Mouse (Mus musculus) ovary, postnatal 14 days (tissue): ENCODE results near the gene Gm5134.

Experiments
- DNase-seq: peaks from one replicate; pipeline ENCODE4 v3.0.0; 2022; ENCODE audit warnings: low spot score

Gene Gm5134

DNA sequence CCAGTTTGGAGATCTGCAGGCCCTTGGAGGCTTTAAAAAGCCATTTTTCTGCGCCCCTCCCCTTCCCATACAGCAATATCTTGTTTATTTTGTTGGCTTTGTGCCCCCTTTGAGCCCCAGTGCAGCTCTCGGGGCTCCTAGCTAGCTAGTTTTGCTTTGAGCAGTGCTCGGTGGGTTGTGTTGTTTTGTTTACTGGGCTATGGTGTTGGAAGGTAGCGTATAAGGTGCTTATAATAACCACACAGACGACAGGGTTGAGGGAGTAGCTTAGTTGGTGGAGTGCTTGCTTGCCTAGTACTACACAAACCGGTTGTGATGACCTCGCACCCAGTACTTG, 78.8 kb downstream of the Gm5134 start:
- no peak for DNase-seq

DNA sequence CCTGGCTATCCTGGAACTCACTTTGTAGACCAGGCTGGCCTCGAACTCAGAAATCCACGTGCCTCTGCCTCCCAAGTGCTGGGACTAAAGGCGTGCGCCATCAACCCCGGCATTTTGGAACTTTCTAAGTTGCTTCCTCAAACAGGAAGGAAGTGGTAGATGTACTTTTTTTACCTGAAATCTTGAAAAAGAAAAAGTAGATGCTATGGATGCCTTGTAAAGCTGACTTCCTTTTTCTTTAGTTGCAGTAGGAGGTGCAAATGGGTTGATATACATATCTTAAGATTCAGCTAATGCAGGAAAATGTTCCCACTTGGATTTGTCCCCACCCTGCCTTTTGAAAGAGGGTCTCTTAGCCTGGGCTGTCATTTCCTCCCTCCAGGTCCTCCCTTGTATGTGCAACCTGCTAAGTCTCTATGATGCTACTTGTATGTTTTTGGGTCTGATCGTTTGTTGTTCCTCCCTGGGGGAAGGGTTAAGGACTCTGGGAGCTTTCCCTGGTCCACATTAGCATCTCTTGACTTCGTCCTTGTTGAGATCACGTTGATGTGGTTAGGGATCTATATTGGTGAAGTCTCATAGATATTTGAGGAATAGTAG, 79.8 kb downstream of the Gm5134 start:
- DNase-seq, result no peak

GRCm38 (mm10) chr10:76035277-76035676, 81.0 kb downstream of the Gm5134 start:
- DNase-seq, result no peak

GRCm38 (mm10) chr10:76036962-76037361, 82.6 kb downstream of the Gm5134 start:
- no peak for DNase-seq

DNA sequence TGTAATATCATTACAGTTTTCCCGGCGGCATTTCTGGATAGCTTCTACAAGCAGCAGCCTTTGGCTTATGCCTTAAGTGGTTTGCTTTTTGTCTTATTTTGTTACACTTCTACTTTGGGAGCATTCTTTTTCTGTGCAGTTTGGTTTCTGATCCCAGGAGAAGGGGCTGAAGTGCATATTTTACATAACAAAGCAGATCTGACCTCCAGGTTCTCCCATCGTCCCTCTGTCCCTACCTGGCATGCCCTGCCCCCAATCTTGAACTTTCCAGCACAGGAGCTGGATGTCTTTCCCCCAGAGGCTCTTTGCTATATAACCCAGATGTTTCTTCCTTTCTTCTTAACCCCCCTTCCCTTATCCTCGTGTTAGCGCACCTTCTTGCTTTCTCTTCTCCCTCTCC, 91.0 kb downstream of the Gm5134 start:
- DNase-seq, result no peak

DNA sequence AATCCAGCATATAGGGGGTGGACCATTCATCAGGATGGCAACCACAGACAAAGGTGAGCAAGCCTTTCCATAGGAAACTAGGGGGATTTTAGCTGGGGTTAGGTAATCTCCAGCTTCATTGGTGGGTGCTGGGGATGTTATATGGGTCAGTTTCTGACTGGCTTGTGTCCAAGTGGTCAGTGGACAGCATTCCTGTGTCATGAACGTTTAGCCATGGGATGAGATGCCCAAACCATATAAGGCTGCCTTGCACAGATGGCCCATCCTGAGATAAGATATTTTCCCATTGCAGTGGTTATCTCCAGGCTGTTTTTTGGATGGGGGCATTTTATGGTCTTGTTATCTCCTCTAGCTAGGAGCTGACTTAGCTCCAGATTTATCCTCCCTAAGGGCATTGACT, 92.4 kb downstream of the Gm5134 start:
- DNase-seq, result no peak

GRCm38 (mm10) chr10:76047182-76047869, 93.0 kb downstream of the Gm5134 start:
- DNase-seq, result no peak

DNA sequence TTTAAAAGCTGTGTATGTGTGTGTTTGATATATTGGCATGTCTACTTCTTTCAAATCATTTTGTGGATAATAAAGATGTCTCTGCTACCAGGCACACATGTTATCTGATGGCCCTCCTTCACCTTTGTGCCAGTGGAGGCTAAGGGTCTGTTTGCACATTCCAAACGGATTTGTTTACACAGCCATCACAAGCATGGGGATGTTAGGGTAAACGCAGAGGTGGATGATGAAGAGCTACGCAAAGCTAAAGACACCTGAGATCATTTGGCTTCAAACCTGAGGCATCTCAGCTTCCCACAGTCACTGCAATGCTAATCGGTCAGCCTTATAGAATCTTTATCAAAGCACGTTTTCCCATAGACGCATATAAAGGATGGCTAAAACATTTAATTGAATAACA, 94.7 kb downstream of the Gm5134 start:
- DNase-seq, result no peak

- no peak for DNase-seq
These were observed 97.5 kb downstream of the Gm5134 start for GRCm38 (mm10) chr10:76051860-76052259.
